Mouse (Mus musculus): Measurements from ENCODE around the gene Crkl. TPM values are rescaled to one million over a fixed set of nuclear protein-coding genes. Genes with fewer than 3 reads are reported as not detected.

Crkl gene
- polyA plus RNA-seq, 1 experiment from 2014 or later = 86.2 TPM

GRCm38 (mm10) chr16:17461596-17461995 is 9.8 kb downstream of the Crkl start:
- Histone ChIP-seq H3K9me3 (no peaks in the 10 kb centered on the region), H3K4me3 (no peak overlapping the region), H3K4me1 (replicated peaks) (peaks cover 7% of the 10 kb centered on the region), H3K27me3 (no peaks in the 10 kb centered on the region), H3K9ac (no peak overlapping the region), H3K27ac (no peak overlapping the region), H3K36me3 (peaks cover 34% of the 10 kb centered on the region), H3K4me2 (no peak overlapping the region)
- WGBS = 97% methylated on average over 1 of the region's 1 CpGs
- ATAC-seq (ENCODE audit: low FRiP score) = no peak

- ATAC-seq (ENCODE audit: low FRiP score) = no peak
- no peaks in the 10 kb centered on the region for H3K9me3 ChIP-seq
- peaks cover 6% of the 10 kb centered on the region; the same call in 1 of the 2 replicates for H3K4me1 ChIP-seq (replicated peaks)
- H3K27ac ChIP-seq = no peak overlapping the region
- no peak overlapping the region for H3K4me2 ChIP-seq
- H3K4me3 ChIP-seq = no peak overlapping the region
- H3K36me3 ChIP-seq = peaks cover 18% of the 10 kb centered on the region
- no peaks in the 10 kb centered on the region for H3K27me3 ChIP-seq
- WGBS = 93% methylated on average over 2 of the region's 2 CpGs
- no peak overlapping the region for H3K9ac ChIP-seq
Measured at GRCm38 (mm10) chr16:17463184-17463583, 11.4 kb downstream of the Crkl start.

- Histone ChIP-seq H3K4me3 (no peak overlapping the region), H3K27me3 (no peaks in the 10 kb centered on the region), H3K9ac (no peak overlapping the region), H3K27ac (no peak overlapping the region), H3K9me3 (no peaks in the 10 kb centered on the region), H3K4me1 (replicated peaks) (peaks cover 10% of the 10 kb centered on the region; the same call in 1 of the 2 replicates), H3K4me2 (no peak overlapping the region), H3K36me3 (peaks cover 18% of the 10 kb centered on the region)
- WGBS = 94% methylated on average over 4 of the region's 4 CpGs
- no peak for ATAC-seq (ENCODE audit: low FRiP score)
Measured at GRCm38 (mm10) chr16:17466875-17467663, 15.3 kb downstream of the Crkl start.

GRCm38 (mm10) chr16:17472498-17472897 is 20.7 kb downstream of the Crkl start:
- H3K4me2 ChIP-seq = no peak overlapping the region
- H3K4me1 ChIP-seq (replicated peaks) = peaks cover 15% of the 10 kb centered on the region
- H3K27ac ChIP-seq = no peak overlapping the region
- 91% methylated on average over 6 of the region's 6 CpGs for WGBS
- H3K36me3 ChIP-seq = peaks cover 15% of the 10 kb centered on the region
- no peak for ATAC-seq (ENCODE audit: low FRiP score)
- H3K9me3 ChIP-seq = no peaks in the 10 kb centered on the region
- no peak overlapping the region for H3K4me3 ChIP-seq
- H3K27me3 ChIP-seq = no peaks in the 10 kb centered on the region
- H3K9ac ChIP-seq = no peak overlapping the region

- no peak for ATAC-seq (ENCODE audit: low FRiP score)
- Histone ChIP-seq H3K4me2 (no peak overlapping the region), H3K27me3 (no peaks in the 10 kb centered on the region), H3K36me3 (peaks cover 13% of the 10 kb centered on the region), H3K4me3 (no peak overlapping the region), H3K27ac (no peak overlapping the region), H3K9me3 (no peaks in the 10 kb centered on the region), H3K9ac (no peak overlapping the region), H3K4me1 (replicated peaks) (peaks cover 13% of the 10 kb centered on the region)
Measured at GRCm38 (mm10) chr16:17474091-17474490, 22.3 kb downstream of the Crkl start.

GRCm38 (mm10) chr16:17474761-17475160 is 23.0 kb downstream of the Crkl start:
- no peak overlapping the region for H3K4me3 ChIP-seq
- H3K4me2 ChIP-seq = no peak overlapping the region
- no peaks in the 10 kb centered on the region for H3K27me3 ChIP-seq
- no peaks in the 10 kb centered on the region for H3K9me3 ChIP-seq
- no peak for ATAC-seq (ENCODE audit: low FRiP score)
- 90% methylated on average over 2 of the region's 2 CpGs for WGBS
- peaks cover 10% of the 10 kb centered on the region; the same call in 1 of the 2 replicates for H3K4me1 ChIP-seq (replicated peaks)
- no peak overlapping the region for H3K9ac ChIP-seq
- H3K36me3 ChIP-seq = peaks cover 8% of the 10 kb centered on the region
- H3K27ac ChIP-seq = no peak overlapping the region

- Histone ChIP-seq H3K36me3 (peaks cover 2% of the 10 kb centered on the region), H3K4me2 (no peak overlapping the region), H3K27ac (no peak overlapping the region), H3K4me3 (no peak overlapping the region), H3K4me1 (replicated peaks) (peaks cover 10% of the 10 kb centered on the region; the same call in 1 of the 2 replicates), H3K9me3 (no peaks in the 10 kb centered on the region), H3K9ac (no peak overlapping the region), H3K27me3 (no peaks in the 10 kb centered on the region)
- 92% methylated on average over 4 of the region's 4 CpGs for WGBS
- no peak for ATAC-seq (ENCODE audit: low FRiP score)
Measured at GRCm38 (mm10) chr16:17475326-17475725, 23.5 kb downstream of the Crkl start.

- Histone ChIP-seq H3K27ac (no peak overlapping the region), H3K4me2 (no peak overlapping the region), H3K9ac (no peak overlapping the region), H3K4me1 (replicated peaks) (peaks cover 10% of the 10 kb centered on the region; the same call in 1 of the 2 replicates), H3K27me3 (no peaks in the 10 kb centered on the region), H3K36me3 (peaks cover 12% of the 10 kb centered on the region), H3K9me3 (no peaks in the 10 kb centered on the region), H3K4me3 (no peak overlapping the region)
- 84% methylated on average over 4 of the region's 4 CpGs for WGBS
- no peak for ATAC-seq (ENCODE audit: low FRiP score)
Measured at GRCm38 (mm10) chr16:17478331-17478943, 26.6 kb downstream of the Crkl start.

- Histone ChIP-seq H3K4me1 (replicated peaks) (peaks cover 4% of the 10 kb centered on the region), H3K4me3 (no peak overlapping the region), H3K36me3 (peaks cover 38% of the 10 kb centered on the region), H3K9me3 (no peaks in the 10 kb centered on the region), H3K27me3 (no peaks in the 10 kb centered on the region), H3K4me2 (no peak overlapping the region), H3K9ac (no peak overlapping the region), H3K27ac (no peak overlapping the region)
- ATAC-seq (ENCODE audit: low FRiP score) = no peak
- 96% methylated on average over 2 of the region's 2 CpGs for WGBS
Measured at GRCm38 (mm10) chr16:17481465-17481864, 29.7 kb downstream of the Crkl start.

- Histone ChIP-seq H3K36me3 (peaks cover 46% of the 10 kb centered on the region), H3K4me3 (no peak overlapping the region), H3K27me3 (peaks cover 21% of the 10 kb centered on the region), H3K27ac (no peak overlapping the region), H3K9ac (no peak overlapping the region), H3K9me3 (no peaks in the 10 kb centered on the region), H3K4me2 (no peak overlapping the region), H3K4me1 (replicated peaks) (peaks cover 17% of the 10 kb centered on the region)
- 55% methylated on average over 3 of the region's 3 CpGs for WGBS
- ATAC-seq (ENCODE audit: low FRiP score) = no peak
Measured at GRCm38 (mm10) chr16:17486505-17486904, 34.7 kb downstream of the Crkl start.

- H3K4me1 ChIP-seq (replicated peaks) = peaks cover 17% of the 10 kb centered on the region
- peak overlapping the region; percentile 73 for H3K9ac ChIP-seq
- no peak overlapping the region for H3K27ac ChIP-seq
- 50% methylated on average over 14 of the region's 14 CpGs for WGBS
- H3K36me3 ChIP-seq = peaks cover 31% of the 10 kb centered on the region
- H3K4me3 ChIP-seq = peak overlapping the region; percentile 50
- peak; percentile 52 for ATAC-seq (ENCODE audit: low FRiP score)
- peaks cover 24% of the 10 kb centered on the region for H3K27me3 ChIP-seq
- H3K9me3 ChIP-seq = no peaks in the 10 kb centered on the region
- H3K4me2 ChIP-seq = peak overlapping the region; percentile 84
Measured at GRCm38 (mm10) chr16:17488478-17489468, 37.0 kb downstream of the Crkl start.

Measured in hindbrain, embryonic 13.5 days (tissue).